In genomic region chr8:109249256-109249655, GRCm38 (mm10) we compare ENCODE assay signal across 15 mouse cellular contexts.
DNase-seq lines count a peak whose midpoint lies in the region; ATAC-seq lines count a peak whose summit lies in the region.
"Had no signal": no experiment of that assay in that cellular context is flagged by ENCODE, and none has a peak within 500 bp of the region (broad histone marks: within the 10 kb centered on the region; RNA-seq: fewer than 3 reads in every experiment).

No protein-coding gene starts in this region.

- H3K27me3 ChIP-seq in hindbrain, embryonic 12.5 days, result no peaks in the 10 kb centered on the region
- no peaks in the 10 kb centered on the region for H3K27me3 ChIP-seq in hindbrain, embryonic 11.5 days (ENCODE audit: control insufficient read depth, insufficient read depth, low read length)
- H3K27me3 ChIP-seq in midbrain, embryonic 14.5 days (ENCODE audit: control insufficient read depth, insufficient read depth, low read length), result no peaks in the 10 kb centered on the region

- no peaks in the 10 kb centered on the region for H3K9me3 ChIP-seq in hindbrain, embryonic 12.5 days (replicated peaks)
- H3K9me3 ChIP-seq in hindbrain, embryonic 11.5 days (ENCODE audit: control insufficient read depth, low read length), result no peaks in the 10 kb centered on the region
- H3K9me3 ChIP-seq in midbrain, embryonic 14.5 days (ENCODE audit: control insufficient read depth, low read length), result no peaks in the 10 kb centered on the region

- WGBS in hindbrain, embryonic 12.5 days, result 70% methylated on average over 12 of the region's 12 CpGs
- 83% methylated on average over 12 of the region's 12 CpGs for WGBS in hindbrain, embryonic 11.5 days
- 48% methylated on average over 12 of the region's 12 CpGs for WGBS in midbrain, embryonic 14.5 days

- peaks cover 24% of the 10 kb centered on the region for H3K4me1 ChIP-seq in hindbrain, embryonic 12.5 days
- H3K4me1 ChIP-seq in hindbrain, embryonic 11.5 days (replicated peaks; ENCODE audit: control insufficient read depth, insufficient read depth, low read length), result peaks cover 3% of the 10 kb centered on the region; the same call in 1 of the 2 replicates
- H3K4me1 ChIP-seq in midbrain, embryonic 14.5 days (ENCODE audit: control insufficient read depth, insufficient read depth, low read length), result peaks cover 20% of the 10 kb centered on the region; the same call in 1 of the 2 replicates

- H3K27ac ChIP-seq in hindbrain, embryonic 12.5 days, result peak overlapping the region; percentile 84
- no peak overlapping the region for H3K27ac ChIP-seq in hindbrain, embryonic 11.5 days (ENCODE audit: low read depth, low read length)
- H3K27ac ChIP-seq in midbrain, embryonic 14.5 days (replicated peaks; ENCODE audit: low read depth, low read length), result peak overlapping the region; percentile 89
- H3K27ac ChIP-seq: gastrocnemius, adult 2 months had no signal

- H3K4me2 ChIP-seq in hindbrain, embryonic 12.5 days (replicated peaks), result peak overlapping the region; percentile 51
- no peak overlapping the region for H3K4me2 ChIP-seq in hindbrain, embryonic 11.5 days (replicated peaks; ENCODE audit: low read depth, low read length)
- peak overlapping the region; percentile 48 for H3K4me2 ChIP-seq in midbrain, embryonic 14.5 days (ENCODE audit: low read length)

- no peak for ATAC-seq in hindbrain, embryonic 12.5 days (ENCODE audit: low FRiP score)
- no peak for ATAC-seq in hindbrain, embryonic 11.5 days (ENCODE audit: low FRiP score)
- no peak for ATAC-seq in midbrain, embryonic 14.5 days (ENCODE audit: low FRiP score, low TSS enrichment)
- ATAC-seq in activated CD4-positive, CD25-positive, alpha-beta regulatory T cell, adult 4 months, result no peak
- ATAC-seq: intestine, postnatal 0 days; liver, postnatal 0 days had no signal

- DNase-seq in hindbrain, embryonic 11.5 days (ENCODE audit: low spot score), result no peak
- DNase-seq in right cerebral cortex, postnatal 10 days (ENCODE audit: low spot score in 2 of 2), result peak; percentile 25 to 29
- DNase-seq in right cerebral cortex, postnatal 25 days, result no peak
- peak; percentile 66 for DNase-seq in midbrain, embryonic 14.5 days
- no peak for DNase-seq in adipocyte (ENCODE audit: low spot score)
- DNase-seq: cerebellum, adult 11-12 months; gastrocnemius, adult 2 months; heart, postnatal 14 days; kidney, postnatal 25 days; liver, postnatal 0 days; lung, postnatal 36 days had no signal

- H3K9ac ChIP-seq in hindbrain, embryonic 12.5 days, result peak overlapping the region; percentile 45
- H3K9ac ChIP-seq in hindbrain, embryonic 11.5 days (ENCODE audit: low read depth, low read length), result no peak overlapping the region
- H3K9ac ChIP-seq in midbrain, embryonic 14.5 days (replicated peaks; ENCODE audit: low read length), result peak overlapping the region; percentile 57
- H3K9ac ChIP-seq: liver, postnatal 0 days had no signal

- no peaks in the 10 kb centered on the region for H3K36me3 ChIP-seq in hindbrain, embryonic 12.5 days
- H3K36me3 ChIP-seq in hindbrain, embryonic 11.5 days (ENCODE audit: control insufficient read depth, insufficient read depth, low read length), result no peaks in the 10 kb centered on the region
- H3K36me3 ChIP-seq in midbrain, embryonic 14.5 days (ENCODE audit: control insufficient read depth, insufficient read depth, low read length), result no peaks in the 10 kb centered on the region

- peak overlapping the region; percentile 38 for H3K4me3 ChIP-seq in hindbrain, embryonic 12.5 days
- H3K4me3 ChIP-seq in hindbrain, embryonic 11.5 days (ENCODE audit: low read depth, low read length), result no peak overlapping the region
- peak overlapping the region; percentile 34 for H3K4me3 ChIP-seq in midbrain, embryonic 14.5 days (replicated peaks; ENCODE audit: low read depth, low read length)
- H3K4me3 ChIP-seq: erythroblast, embryonic 14.5 days; gastrocnemius, adult 2 months had no signal

Comparison
In these comparisons a context has a peak if more than half of its experiments do, and no peak if none do; other contexts are left out.
1. DNase-seq: peak in right cerebral cortex, postnatal 10 days (2 of 2) and midbrain, embryonic 14.5 days (single experiment); none in hindbrain, embryonic 11.5 days (single experiment), right cerebral cortex, postnatal 25 days (single experiment) and adipocyte (single experiment).